Comparison of ENCODE assay signal across 10 mouse cellular contexts in the genomic region with DNA sequence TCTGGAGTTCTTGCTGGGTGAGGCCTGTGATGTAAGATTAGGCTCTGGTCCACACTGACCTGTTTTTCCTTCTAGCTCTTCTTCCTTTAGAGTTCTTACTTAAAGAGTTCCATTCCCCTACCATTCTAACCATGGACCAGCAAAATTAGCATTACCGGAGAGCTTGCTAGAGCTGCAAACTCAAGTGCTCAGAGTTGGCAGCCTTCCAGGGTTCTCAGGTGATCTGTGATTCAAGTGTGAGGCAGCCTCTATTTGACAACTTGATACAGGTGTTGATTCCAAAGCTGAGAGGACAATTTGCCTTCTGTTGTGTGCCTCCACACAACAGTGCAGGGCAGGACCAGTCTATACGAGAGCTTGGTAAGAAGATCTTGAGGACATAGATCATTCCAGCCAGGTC. TPM values are rescaled to one million over a fixed set of nuclear protein-coding genes. Genes with fewer than 3 reads are reported as not detected.
DNase-seq lines count a peak whose midpoint lies in the region; ATAC-seq and TF ChIP-seq lines count a peak whose summit lies in the region.
"Had no signal": no experiment of that assay in that cellular context is flagged by ENCODE, and none has a peak within 500 bp of the region (broad histone marks: within the 10 kb centered on the region; RNA-seq: fewer than 3 reads in every experiment).

No protein-coding gene starts in this region.

- ATAC-seq in forebrain, postnatal 0 days = no peak; the same call in 1 of the 2 replicates
- 0 out of 2 replicates have a peak, but pooled peaks have one; percentile 19 for ATAC-seq in limb, embryonic 12.5 days (ENCODE audit: insufficient number of reproducible peaks, insufficient read depth, low FRiP score, low TSS enrichment, low read depth)
- ATAC-seq in erythroblast, adult 5-6 weeks (replicated peaks; ENCODE audit: low FRiP score, poor library complexity, severe bottlenecking) = no peak

- no peak overlapping the region for H3K4me3 ChIP-seq in forebrain, postnatal 0 days (ENCODE audit: low read depth, low read length)
- no peak overlapping the region for H3K4me3 ChIP-seq in forebrain, embryonic 10.5 days
- no peak overlapping the region for H3K4me3 ChIP-seq in limb, embryonic 12.5 days (replicated peaks)
- H3K4me3 ChIP-seq in limb, embryonic 10.5 days = no peak overlapping the region
- H3K4me3 ChIP-seq: forebrain, embryonic 12.5 days had no signal

- DNase-seq in forebrain, postnatal 0 days = peak; percentile 47
- DNase-seq in forebrain, embryonic 10.5 days (ENCODE audit: extremely low spot score, low spot score) = no peak
- no peak for DNase-seq in limb, embryonic 10.5 days (ENCODE audit: low spot score)
- peak; percentile 56 for DNase-seq in heart, postnatal 4 days
- peak; percentile 24 for DNase-seq in right cerebral cortex, postnatal 4 days
- DNase-seq in neural tube, embryonic 10.5 days (ENCODE audit: extremely low spot score, low spot score) = no peak
- DNase-seq: B cell, adult 2 months had no signal

- H3K4me1 ChIP-seq in forebrain, postnatal 0 days (ENCODE audit: insufficient read depth) = 0 out of 2 replicates have a peak, but pooled peaks cover 4% of the 10 kb centered on the region
- H3K4me1 ChIP-seq in forebrain, embryonic 10.5 days = peaks cover 3% of the 10 kb centered on the region
- H3K4me1 ChIP-seq in limb, embryonic 12.5 days (replicated peaks) = peaks cover 15% of the 10 kb centered on the region
- H3K4me1 ChIP-seq in limb, embryonic 10.5 days = peaks cover 12% of the 10 kb centered on the region
- H3K4me1 ChIP-seq: forebrain, embryonic 12.5 days had no signal

- H3K36me3 ChIP-seq in forebrain, postnatal 0 days (ENCODE audit: insufficient read depth) = no peaks in the 10 kb centered on the region
- H3K36me3 ChIP-seq in forebrain, embryonic 10.5 days (replicated peaks) = no peaks in the 10 kb centered on the region
- H3K36me3 ChIP-seq in limb, embryonic 12.5 days = no peaks in the 10 kb centered on the region
- H3K36me3 ChIP-seq in limb, embryonic 10.5 days = no peaks in the 10 kb centered on the region
- H3K36me3 ChIP-seq: forebrain, embryonic 12.5 days had no signal

- TF ChIP-seq CTCF in forebrain, postnatal 0 days (IDR thresholded peaks at IDR 0.05; ENCODE audit: low read depth) = no peak

- H3K4me2 ChIP-seq in forebrain, postnatal 0 days (ENCODE audit: low read depth) = no peak overlapping the region
- H3K4me2 ChIP-seq in limb, embryonic 12.5 days = no peak overlapping the region
- H3K4me2 ChIP-seq: forebrain, embryonic 12.5 days had no signal

- no peaks in the 10 kb centered on the region for H3K27me3 ChIP-seq in forebrain, postnatal 0 days (ENCODE audit: insufficient read depth, low read length)
- H3K27me3 ChIP-seq in forebrain, embryonic 10.5 days (ENCODE audit: poor library complexity, severe bottlenecking) = no peaks in the 10 kb centered on the region
- H3K27me3 ChIP-seq in limb, embryonic 12.5 days = no peaks in the 10 kb centered on the region
- H3K27me3 ChIP-seq in limb, embryonic 10.5 days (ENCODE audit: low read depth, poor library complexity, severe bottlenecking) = no peaks in the 10 kb centered on the region
- H3K27me3 ChIP-seq: forebrain, embryonic 12.5 days had no signal

- 56% methylated on average over 2 of the region's 2 CpGs for WGBS in forebrain, postnatal 0 days
- 91% methylated on average over 2 of the region's 2 CpGs for WGBS in forebrain, embryonic 10.5 days
- WGBS in limb, embryonic 12.5 days = 60% methylated on average over 2 of the region's 2 CpGs
- 88% methylated on average over 2 of the region's 2 CpGs for WGBS in limb, embryonic 10.5 days

- no peaks in the 10 kb centered on the region for H3K9me3 ChIP-seq in forebrain, postnatal 0 days (ENCODE audit: low read length)
- H3K9me3 ChIP-seq in forebrain, embryonic 10.5 days = no peaks in the 10 kb centered on the region
- no peaks in the 10 kb centered on the region for H3K9me3 ChIP-seq in limb, embryonic 12.5 days
- H3K9me3 ChIP-seq in limb, embryonic 10.5 days (replicated peaks) = no peaks in the 10 kb centered on the region
- H3K9me3 ChIP-seq: forebrain, embryonic 12.5 days had no signal

- H3K27ac ChIP-seq in forebrain, postnatal 0 days (ENCODE audit: low read depth, low read length) = no peak overlapping the region
- H3K27ac ChIP-seq in forebrain, embryonic 10.5 days = no peak overlapping the region
- H3K27ac ChIP-seq in limb, embryonic 12.5 days = no peak overlapping the region
- no peak overlapping the region for H3K27ac ChIP-seq in limb, embryonic 10.5 days
- H3K27ac ChIP-seq: forebrain, embryonic 12.5 days had no signal

- H3K9ac ChIP-seq in forebrain, postnatal 0 days = no peak overlapping the region
- H3K9ac ChIP-seq in limb, embryonic 12.5 days (replicated peaks) = no peak overlapping the region
- H3K9ac ChIP-seq: forebrain, embryonic 12.5 days had no signal

RNA-seq across cellular contexts. Expression of a gene that starts 31.7 kb away (rescaled TPM):
- 16.3 and 16.5 TPM in 2 replicates for total RNA-seq in forebrain, postnatal 0 days (2014; rRNA removed)
- polyA plus RNA-seq in forebrain, postnatal 0 days (2015; fragmentation: Nextera tagmentation; extraction: Ambion mirVana) = 14.8 and 16.8 TPM in 2 replicates
- 11.6 and 14.2 TPM in 2 replicates for polyA plus RNA-seq in forebrain, embryonic 10.5 days (2016; fragmentation: Nextera tagmentation; extraction: Ambion mirVana)
- polyA plus RNA-seq in limb, embryonic 12.5 days (2016; fragmentation: Nextera tagmentation; extraction: Ambion mirVana) = 24.1 and 24.3 TPM in 2 replicates
- 19.2 and 22.9 TPM in 2 replicates for polyA plus RNA-seq in limb, embryonic 10.5 days (2016; fragmentation: Nextera tagmentation; extraction: Ambion mirVana)
- 10 to 100 TPM; 20.8 TPM for total RNA-seq in heart, postnatal 4 days (2021)
- 0.42 and 0.77 TPM in 2 replicates for total RNA-seq in erythroblast, adult 5-6 weeks (2015; ENCODE audit: low replicate concordance)
- 0.26 and 0.42 TPM in 2 replicates for total RNA-seq in erythroblast, adult 5-6 weeks (2017; ENCODE audit: low replicate concordance)

Comparison
In these comparisons a context has a peak if more than half of its experiments do, and no peak if none do; other contexts are left out.
1. DNase-seq: peak in forebrain, postnatal 0 days (single experiment), heart, postnatal 4 days (single experiment) and right cerebral cortex, postnatal 4 days (single experiment); none in forebrain, embryonic 10.5 days (single experiment), limb, embryonic 10.5 days (single experiment) and neural tube, embryonic 10.5 days (single experiment).